Mouse (Mus musculus): ENCODE results near the gene Ntrk2.

Gene Ntrk2

DNA sequence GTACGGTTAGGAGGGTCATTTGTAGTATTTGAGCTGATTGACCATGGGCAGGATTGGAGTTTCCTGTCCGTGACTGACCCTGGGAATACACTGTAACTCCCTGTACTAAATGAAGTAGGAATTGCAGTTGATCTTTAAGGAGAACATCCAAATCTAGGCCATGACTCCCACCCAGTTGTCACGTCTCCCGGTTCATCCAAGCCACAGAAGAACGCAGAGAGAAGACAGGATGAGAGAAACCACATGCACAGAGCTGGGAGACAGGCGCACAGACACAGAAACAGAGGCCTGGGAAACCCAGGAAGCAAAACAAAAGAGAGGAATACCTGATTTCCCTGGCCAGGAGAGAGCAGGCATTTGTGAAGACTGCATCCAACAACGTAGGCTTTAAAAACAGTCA, 117.1 kb downstream of the Ntrk2 start:
- in situ Hi-C loops (cut with MseI, MboI): no loop called here

DNA sequence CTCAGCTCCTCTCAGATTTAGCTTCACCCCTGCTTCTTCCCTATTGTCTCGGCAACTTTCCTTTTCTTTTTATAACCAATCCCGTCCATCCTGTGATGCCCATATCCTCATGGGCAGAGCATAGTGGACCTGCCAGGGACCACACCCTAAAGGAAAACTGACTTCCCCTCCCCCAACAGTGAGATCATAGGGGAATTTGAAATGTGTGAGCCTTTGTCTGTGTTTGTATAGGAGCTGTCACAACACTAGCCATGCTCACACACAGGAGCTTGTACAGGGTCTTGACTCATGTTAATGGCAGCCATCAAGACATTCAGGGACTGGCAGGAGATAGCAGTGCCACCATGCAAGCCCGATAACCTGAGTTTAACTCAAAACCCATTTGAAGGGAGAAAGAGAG, 118.1 kb downstream of the Ntrk2 start:
- in situ Hi-C loops (cut with MseI, MboI): no loop called here

GRCm38 (mm10) chr13:58927186-58927585, 120.8 kb downstream of the Ntrk2 start:
- in situ Hi-C loops (cut with MseI, MboI): no loop called here

GRCm38 (mm10) chr13:58927656-58928226, 121.4 kb downstream of the Ntrk2 start:
- in situ Hi-C loops (cut with MseI, MboI): no loop called here

DNA sequence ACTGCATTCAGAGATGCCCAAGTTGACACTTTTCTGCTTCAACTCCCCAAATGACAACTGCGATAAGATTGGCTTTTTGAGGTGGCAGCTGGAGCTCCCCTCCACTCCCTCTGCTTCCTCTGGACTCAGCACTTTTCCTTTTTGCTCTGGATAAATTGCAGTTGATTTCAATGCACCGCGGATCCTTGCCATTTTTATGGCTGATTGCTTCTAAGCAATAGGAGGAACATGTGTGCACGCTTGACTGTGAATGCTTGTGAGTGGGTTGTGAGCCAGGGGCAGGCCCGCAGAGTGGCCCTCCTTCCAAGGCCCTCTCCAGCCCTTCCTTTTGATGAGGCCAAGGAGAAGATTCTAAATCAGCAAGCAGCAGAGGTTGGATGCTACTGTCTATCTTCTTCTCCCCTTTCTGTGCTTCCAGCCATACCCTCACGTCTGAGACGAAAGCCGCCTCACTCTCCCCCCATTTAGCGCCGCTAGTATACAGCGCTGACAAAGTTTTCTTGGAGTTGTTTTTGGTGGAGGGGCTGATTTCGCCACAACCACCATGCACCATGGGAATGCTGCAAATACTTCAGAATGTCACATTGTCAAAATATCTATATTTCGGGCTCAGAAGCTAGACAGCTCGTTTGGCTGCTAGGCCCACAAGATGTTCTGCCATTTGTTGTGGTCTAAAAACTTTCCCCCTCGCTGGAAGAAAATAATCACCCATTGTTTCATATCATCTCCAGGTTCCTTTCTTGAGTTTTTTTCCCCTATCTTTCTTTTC, 122.5 kb downstream of the Ntrk2 start:
- in situ Hi-C loops (cut with MseI, MboI): no loop called here

DNA sequence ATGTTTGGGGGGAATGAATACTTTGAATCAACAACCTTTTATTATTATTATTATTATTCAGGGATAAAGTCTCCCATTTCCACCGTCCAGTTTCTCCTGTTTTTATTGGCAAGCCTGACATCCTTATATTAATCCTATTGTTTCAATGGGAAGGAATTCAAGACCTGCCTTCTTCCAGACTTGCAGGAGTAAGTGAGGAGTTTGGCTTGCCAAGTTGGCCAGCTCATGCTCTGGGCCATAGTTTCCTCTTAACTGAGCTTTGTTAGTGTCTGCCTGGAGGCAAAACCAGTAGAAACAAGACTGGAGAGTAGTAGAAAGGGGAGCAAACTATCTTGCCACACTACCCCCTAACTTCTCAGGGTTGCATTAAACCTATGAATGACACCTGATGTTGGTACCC, 123.8 kb downstream of the Ntrk2 start:
- in situ Hi-C loops (cut with MseI, MboI): no loop called here

DNA sequence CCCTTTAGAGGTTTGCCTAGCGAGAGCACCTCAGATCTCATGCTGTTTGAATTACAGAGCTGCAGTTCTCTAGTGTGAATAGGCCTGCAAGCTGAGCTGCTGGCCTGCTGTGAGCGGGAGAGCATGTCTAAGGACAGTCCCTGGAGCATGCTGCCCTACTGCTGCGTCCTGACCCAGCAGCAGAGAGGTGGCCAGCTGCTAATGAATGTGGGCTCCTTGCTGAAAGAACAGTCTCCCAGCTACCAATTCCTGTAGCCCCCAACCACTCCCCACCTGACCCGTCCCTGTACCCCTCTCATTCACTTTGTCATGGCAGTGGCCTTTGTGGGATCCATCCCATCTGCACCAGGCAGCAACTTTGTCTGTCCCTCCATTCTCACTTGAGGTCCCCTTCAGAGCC, 126.8 kb downstream of the Ntrk2 start:
- in situ Hi-C loops (cut with MseI, MboI): no loop called here

DNA sequence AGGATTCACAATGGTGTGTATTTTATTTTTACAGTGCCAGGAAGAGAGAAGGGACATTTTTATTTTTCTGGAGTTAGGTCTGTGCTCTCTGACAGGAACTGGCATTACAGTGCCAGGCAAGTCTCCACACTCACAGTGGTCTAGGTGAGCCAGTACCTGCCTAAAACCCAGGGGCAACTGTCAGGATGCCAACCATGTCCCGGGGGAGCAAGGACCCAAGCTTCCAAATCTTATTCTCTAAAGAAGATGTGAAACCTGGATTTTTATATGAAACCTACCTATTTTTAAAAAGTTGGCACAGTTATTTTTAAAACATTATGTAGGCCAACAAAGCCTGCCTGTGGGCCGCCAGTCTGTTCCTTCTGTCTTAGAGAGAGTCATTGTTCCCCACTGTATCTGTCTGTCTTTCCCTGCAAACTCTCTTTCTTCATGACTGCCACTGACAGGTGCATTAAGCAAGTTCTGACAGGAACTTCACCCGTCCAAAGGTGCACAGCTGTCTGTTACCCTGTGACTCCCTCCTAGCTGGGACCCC, 128.3 kb downstream of the Ntrk2 start:
- in situ Hi-C loops (cut with MseI, MboI): no loop called here

- in situ Hi-C loops (cut with MseI, MboI): no loop called here
These were observed 129.7 kb downstream of the Ntrk2 start for GRCm38 (mm10) chr13:58935956-58936495.

DNA sequence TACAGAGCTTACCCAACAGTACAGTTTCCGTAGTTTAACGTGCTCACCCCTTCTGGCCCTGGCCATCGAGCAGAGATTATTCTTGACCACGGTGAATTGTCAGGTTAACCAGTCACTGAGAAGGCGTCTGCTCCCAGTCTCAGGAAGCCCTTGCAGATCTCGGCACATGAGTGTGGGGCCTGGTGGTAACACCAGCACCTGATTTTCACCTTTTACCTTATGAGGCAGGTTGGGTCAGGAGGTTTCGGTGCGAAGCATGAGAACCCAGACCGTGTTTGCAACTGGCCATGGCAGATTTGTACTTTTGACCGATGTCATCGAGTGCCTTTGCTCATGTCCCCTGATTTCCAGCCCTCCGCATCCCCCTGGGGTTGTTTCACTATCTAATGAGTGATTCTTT, 131.5 kb downstream of the Ntrk2 start:
- in situ Hi-C loops (cut with MseI, MboI): no loop called here

DNA sequence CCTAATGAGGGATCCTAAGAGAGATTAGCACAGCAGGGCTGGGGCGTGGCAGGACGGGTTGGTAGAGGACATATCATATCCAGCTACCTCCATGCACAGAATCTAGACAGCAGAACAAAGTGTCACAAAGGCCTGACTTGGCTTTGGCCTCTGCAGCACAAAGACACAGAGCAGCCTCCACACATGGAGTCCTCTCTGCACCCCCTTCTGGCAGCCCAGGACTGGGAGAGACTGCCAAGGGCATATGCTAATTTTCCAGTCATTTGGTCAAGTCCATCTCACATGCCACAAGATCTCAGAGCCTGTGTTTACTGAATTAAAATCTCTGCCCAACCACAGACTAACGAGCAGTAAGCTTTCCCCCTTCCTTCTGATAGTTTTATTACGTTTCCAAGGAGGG, 132.1 kb downstream of the Ntrk2 start:
- in situ Hi-C loops (cut with MseI, MboI): no loop called here

DNA sequence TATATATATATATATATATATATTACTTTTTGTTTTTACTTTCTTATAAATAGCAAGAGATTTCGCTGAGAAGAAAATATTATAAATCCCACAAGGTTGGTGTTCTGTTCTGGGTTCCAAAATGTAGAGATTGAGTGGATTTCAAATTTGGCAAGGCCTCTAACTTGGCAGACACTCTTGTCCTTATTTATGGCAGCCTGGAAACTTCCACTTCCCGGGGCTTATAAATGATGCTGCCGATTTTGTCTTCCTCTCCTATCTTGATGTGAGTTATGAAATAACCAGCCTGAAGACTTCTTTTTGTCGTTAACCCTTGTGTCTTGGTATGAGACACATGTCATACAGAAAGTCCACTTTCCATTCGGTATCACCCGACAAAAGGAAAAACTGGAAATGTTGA, 133.8 kb downstream of the Ntrk2 start:
- in situ Hi-C loops (cut with MseI, MboI): no loop called here

GRCm38 (mm10) chr13:58940798-58941197, 134.4 kb downstream of the Ntrk2 start:
- in situ Hi-C loops (cut with MseI, MboI): no loop called here

DNA sequence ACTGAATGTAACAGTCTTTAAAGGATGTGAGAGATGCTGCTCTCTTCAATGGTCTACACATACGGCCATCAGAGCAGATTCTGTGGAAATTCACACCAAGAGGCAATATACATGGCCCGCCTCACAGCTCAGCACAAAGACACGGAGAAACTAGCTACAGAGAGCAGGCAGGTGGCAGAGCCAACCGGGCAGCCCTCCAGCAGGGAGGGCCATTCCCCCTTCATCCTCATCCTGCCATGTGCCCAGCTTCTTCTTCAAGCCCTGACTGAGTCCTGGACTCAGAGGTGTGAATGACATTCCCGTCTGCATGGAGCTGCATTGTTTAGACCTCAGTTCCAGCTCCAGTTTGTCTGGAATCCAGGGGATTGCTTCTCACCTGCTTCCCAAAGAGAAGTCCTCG, 139.4 kb downstream of the Ntrk2 start:
- in situ Hi-C loops (cut with MseI, MboI): no loop called here

DNA sequence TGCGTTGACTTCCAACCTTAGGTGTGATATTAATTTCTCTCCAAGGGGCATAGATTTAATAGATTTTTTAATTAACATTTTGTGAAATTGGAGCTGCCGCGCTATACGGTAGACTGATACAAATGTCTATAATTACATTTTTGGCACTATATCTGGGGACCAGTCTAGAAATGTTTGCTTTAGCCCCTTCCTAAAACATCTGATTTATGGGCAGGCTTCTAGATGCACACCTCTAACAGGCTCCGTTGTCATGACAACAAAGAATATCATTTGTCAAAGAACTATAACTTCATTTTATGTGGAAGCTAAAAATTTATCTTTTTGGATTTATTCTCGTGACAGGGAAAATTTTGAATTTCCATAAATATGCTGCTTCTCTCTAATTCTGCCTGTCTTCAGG, 140.2 kb downstream of the Ntrk2 start:
- in situ Hi-C loops (cut with MseI, MboI): no loop called here

- in situ Hi-C loops (cut with MseI, MboI): no loop called here
These were observed 140.7 kb downstream of the Ntrk2 start for GRCm38 (mm10) chr13:58947056-58947455.

DNA sequence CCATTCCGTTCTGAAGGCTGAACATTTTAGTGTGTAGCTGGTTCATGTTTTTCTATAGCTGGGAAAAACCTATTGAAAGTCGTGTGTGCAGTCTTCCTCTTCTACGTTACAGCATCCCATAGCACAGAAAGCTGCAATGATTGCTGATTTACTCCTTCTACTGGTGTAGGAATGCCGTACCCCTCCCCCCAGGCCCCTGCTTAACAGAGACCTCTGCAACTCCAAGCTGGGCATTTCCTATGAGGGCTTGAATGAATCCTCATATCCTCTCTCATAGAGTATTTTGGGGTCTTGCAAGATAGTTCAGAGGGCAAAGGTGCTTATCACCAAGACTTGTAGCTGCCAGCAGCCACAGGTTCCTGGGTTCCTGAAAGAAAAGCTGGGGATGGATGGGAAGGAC, 148.0 kb downstream of the Ntrk2 start:
- in situ Hi-C loops (cut with MseI, MboI): no loop called here

DNA sequence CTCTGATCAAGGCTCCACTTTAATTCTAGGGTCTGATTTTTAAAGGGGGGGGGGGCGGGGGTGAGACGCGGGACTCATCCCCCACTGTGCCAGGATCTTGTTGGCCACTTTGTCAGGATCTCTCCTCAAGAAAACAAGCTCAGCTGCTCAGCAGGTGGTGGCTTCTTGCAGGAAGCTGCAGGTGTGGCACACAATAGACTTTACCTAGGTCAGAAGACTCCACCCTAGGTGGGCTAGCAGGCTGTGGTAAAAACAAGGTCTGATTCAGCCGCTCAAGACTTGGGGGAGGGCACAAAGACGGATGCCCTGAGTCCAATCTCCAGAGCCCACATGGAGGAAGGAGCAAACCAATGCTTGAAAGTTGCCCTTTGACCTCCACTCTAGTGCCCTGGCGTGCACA, 148.4 kb downstream of the Ntrk2 start:
- in situ Hi-C loops (cut with MseI, MboI): no loop called here

DNA sequence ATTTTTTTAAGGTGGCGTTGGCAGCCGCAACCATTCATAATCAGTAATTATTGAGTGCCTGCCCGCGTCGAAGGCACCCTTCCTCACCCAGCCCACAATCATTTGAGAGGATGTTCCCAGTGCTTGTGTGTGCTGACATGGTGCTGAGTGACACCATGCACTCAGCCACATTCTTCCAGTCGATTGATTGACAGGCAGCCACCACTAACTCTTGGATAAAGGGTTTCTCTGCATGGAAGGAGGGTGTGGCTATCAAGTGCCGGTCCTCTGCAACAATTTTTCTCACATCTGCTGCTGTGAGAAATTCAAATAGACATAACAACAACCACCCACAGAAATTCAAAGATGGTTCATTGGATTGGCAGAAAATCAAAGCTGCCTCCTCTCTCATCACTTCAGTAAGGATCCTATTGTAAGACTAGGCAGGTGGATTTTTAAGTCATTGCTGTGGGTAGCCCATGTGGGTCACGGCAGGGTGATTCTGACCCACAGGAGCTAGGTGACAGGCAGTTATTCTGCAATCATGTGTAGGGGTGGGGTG, 148.9 kb downstream of the Ntrk2 start:
- in situ Hi-C loops (cut with MseI, MboI): no loop called here

DNA sequence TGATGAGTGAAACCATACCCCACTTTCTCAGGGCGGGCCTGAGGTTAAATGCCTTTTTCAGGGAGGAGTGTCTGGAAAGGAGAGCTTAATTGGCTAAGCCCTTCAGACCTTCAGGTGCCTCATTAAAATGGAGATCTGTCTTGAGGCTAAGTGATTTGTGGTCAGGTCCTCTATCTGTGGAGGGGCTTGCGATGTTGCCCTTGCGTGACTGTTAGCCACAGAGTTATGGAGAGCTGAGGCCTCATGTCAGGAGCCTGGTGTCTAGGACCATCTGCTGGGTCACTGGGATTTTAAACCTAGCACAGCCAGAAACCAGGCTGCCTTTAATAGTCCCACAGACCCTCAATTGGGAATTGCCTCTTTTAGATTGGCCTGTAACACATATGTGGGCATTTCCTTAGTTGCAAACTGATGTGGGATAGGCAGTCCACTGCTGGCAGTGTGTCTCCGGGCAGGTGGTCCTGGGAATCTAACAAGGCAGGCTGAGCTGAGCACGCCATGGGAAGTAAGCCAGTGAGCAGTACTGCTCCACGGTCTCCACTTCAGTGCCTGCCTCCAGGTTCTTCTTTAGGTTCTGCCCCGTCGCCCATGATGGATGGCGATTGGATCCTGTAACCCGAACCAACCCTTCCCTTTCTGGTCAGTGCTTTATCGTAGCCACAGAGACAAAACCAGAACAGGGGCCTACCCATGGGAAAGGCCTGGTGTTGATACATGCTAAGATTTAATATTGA, 152.0 kb downstream of the Ntrk2 start:
- in situ Hi-C loops (cut with MseI, MboI): no loop called here

DNA sequence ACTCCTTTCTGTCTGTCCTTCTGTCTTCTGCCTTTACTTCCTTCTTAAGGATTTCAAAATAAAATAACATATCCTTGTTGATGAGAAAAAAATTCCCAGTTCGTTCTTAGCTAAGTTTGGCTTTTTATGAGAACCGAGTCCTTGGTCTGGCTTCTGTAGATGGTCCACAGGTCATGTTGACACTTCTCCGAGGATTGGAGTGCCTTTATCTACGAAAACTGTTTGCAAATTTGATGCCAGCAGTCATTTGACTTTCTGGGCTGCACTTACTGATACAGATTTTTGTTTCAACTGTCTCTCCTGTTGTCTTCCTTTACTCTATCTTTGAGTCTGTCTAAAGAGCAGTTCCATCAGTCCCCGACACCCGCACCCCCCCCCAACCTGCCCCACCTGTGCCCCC, 154.0 kb downstream of the Ntrk2 start:
- in situ Hi-C loops (cut with MseI, MboI): no loop called here

- in situ Hi-C loops (cut with MseI, MboI): no loop called here
These were observed 158.5 kb downstream of the Ntrk2 start for GRCm38 (mm10) chr13:58964701-58965359.
